Mouse (Mus musculus): ENCODE results near the gene Tbc1d15. TPM values are rescaled to one million over a fixed set of nuclear protein-coding genes. Genes with fewer than 3 reads are reported as not detected.

The Tbc1d15 gene
- total and polyA plus RNA-seq, 2 experiments from 2014 or later = 11.3 to 29.7 TPM

DNA sequence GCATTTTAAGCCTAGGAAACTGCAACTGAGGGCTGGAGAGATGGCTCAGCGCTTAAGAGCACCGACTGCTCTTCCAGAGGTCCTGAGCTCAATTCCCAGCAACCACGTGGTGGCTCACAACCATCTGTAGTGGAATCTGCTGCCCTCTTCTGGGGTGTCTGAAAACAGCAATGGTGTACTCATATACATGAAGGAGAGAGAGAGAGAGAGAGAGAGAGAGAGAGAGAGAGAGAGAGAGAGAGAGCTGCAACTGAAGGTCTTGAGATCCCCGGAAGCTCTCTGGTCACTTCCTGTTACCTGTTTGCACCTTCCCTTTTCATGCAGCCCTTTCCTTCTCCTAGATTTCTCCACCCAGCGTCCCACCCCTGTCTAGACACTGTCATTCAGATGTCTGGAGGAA lies 91.0 kb downstream of the Tbc1d15 start:
- WGBS = 69% methylated on average over 5 of the region's 5 CpGs
- Histone ChIP-seq H3K9me3 (replicated peaks; ENCODE audit: control insufficient read depth, low read length) (no peaks in the 10 kb centered on the region), H3K4me1 (ENCODE audit: control insufficient read depth, insufficient read depth) (no peaks in the 10 kb centered on the region), H3K4me3 (ENCODE audit: low read depth, low read length) (no peak overlapping the region), H3K9ac (replicated peaks; ENCODE audit: low read depth, low read length) (no peak overlapping the region), H3K27me3 (ENCODE audit: control insufficient read depth, insufficient read depth, low read length) (no peaks in the 10 kb centered on the region), H3K36me3 (replicated peaks; ENCODE audit: control insufficient read depth, insufficient read depth, low read length) (no peaks in the 10 kb centered on the region), H3K4me2 (ENCODE audit: low read depth, low read length) (no peak overlapping the region), H3K27ac (ENCODE audit: low read depth) (no peak overlapping the region)
- TF ChIP-seq EP300 (IDR thresholded peaks at IDR 0.05; ENCODE audit: low read depth) (no peak), CTCF (IDR thresholded peaks at IDR 0.05; ENCODE audit: low read depth) (no peak)
- ATAC-seq (ENCODE audit: insufficient read depth, low read depth) (no peak), DNase-seq (ENCODE audit: low spot score) (no peak)

Other genes with a start within 250 kb of the Tbc1d15 start
- not detected in 2 replicates for gene Tph2, start 66.4 kb downstream of the Tbc1d15 start, total RNA-seq (2014; rRNA removed; ENCODE audit: low replicate concordance)
- 0.05 TPM in 2 replicates for gene Tph2, start 66.4 kb downstream of the Tbc1d15 start, polyA plus RNA-seq (2015; fragmentation: Nextera tagmentation; extraction: Ambion mirVana)
- gene Rab21, start 64.1 kb upstream of the Tbc1d15 start, total RNA-seq (2014; rRNA removed; ENCODE audit: low replicate concordance) = 42.0 and 45.2 TPM in 2 replicates
- gene Rab21, start 64.1 kb upstream of the Tbc1d15 start, polyA plus RNA-seq (2015; fragmentation: Nextera tagmentation; extraction: Ambion mirVana) = 7.2 and 7.7 TPM in 2 replicates
- 6.0 and 17.2 TPM in 2 replicates for gene Tmem19, start 111.0 kb upstream of the Tbc1d15 start, total RNA-seq (2014; rRNA removed; ENCODE audit: low replicate concordance)
- 21.3 and 21.6 TPM in 2 replicates for gene Tmem19, start 111.0 kb upstream of the Tbc1d15 start, polyA plus RNA-seq (2015; fragmentation: Nextera tagmentation; extraction: Ambion mirVana)
- gene Thap2, start 133.0 kb upstream of the Tbc1d15 start, total RNA-seq (2014; rRNA removed; ENCODE audit: low replicate concordance) = 4.0 and 11.1 TPM in 2 replicates
- 8.9 and 12.1 TPM in 2 replicates for gene Thap2, start 133.0 kb upstream of the Tbc1d15 start, polyA plus RNA-seq (2015; fragmentation: Nextera tagmentation; extraction: Ambion mirVana)
- gene Zfc3h1, start 133.5 kb upstream of the Tbc1d15 start, total RNA-seq (2014; rRNA removed; ENCODE audit: low replicate concordance) = 14.1 and 26.5 TPM in 2 replicates
- gene Zfc3h1, start 133.5 kb upstream of the Tbc1d15 start, polyA plus RNA-seq (2015; fragmentation: Nextera tagmentation; extraction: Ambion mirVana) = 5.1 and 5.3 TPM in 2 replicates

All from heart, postnatal 0 days (tissue).